Mouse (Mus musculus): ENCODE measurements around the gene Trappc3l.
"Not testable (repeated sequence)": the region's sequence is repeated elsewhere in the genome, so short reads cannot be mapped to it uniquely, and the experiment has no call there.

Trappc3l gene

GRCm38 (mm10) chr10:34037401-34037800, at the start of gene Trappc3l:
Trappc3l (plus strand) TSS chr10:34037597.
- DNase-seq (ENCODE audit: low spot score in 2 of 2) = no peak

- not testable (repeated sequence) for DNase-seq (ENCODE audit: low spot score in 2 of 2)
Observed at GRCm38 (mm10) chr10:33996686-33997085, 40.7 kb upstream of the Trappc3l start.

- no peak for DNase-seq (ENCODE audit: low spot score in 2 of 2)
Observed at GRCm38 (mm10) chr10:33998397-33998796, 39.0 kb upstream of the Trappc3l start.

GRCm38 (mm10) chr10:34012581-34012980, 24.8 kb upstream of the Trappc3l start:
- no peak for DNase-seq (ENCODE audit: low spot score in 2 of 2)

GRCm38 (mm10) chr10:34013241-34013640, 24.2 kb upstream of the Trappc3l start:
- no peak for DNase-seq (ENCODE audit: low spot score in 2 of 2)

- DNase-seq (ENCODE audit: low spot score in 2 of 2) = no peak
Observed at GRCm38 (mm10) chr10:34018746-34019301, 18.6 kb upstream of the Trappc3l start.

- peak; percentile 96 to 97 for DNase-seq (ENCODE audit: low spot score in 2 of 2)
Observed at GRCm38 (mm10) chr10:34019302-34020075, 17.9 kb upstream of the Trappc3l start, which contains the start of gene Rwdd1. Rwdd1 (minus strand) TSS chr10:34019624.

- no peak for DNase-seq (ENCODE audit: low spot score in 2 of 2)
Observed at GRCm38 (mm10) chr10:34030322-34030721, 7.1 kb upstream of the Trappc3l start.

GRCm38 (mm10) chr10:34033630-34034305, 3.6 kb upstream of the Trappc3l start:
- DNase-seq (ENCODE audit: low spot score in 2 of 2) = peak in 1 of 2 experiments; percentile 56

GRCm38 (mm10) chr10:34036587-34036986, 810 bp upstream of the Trappc3l start:
- no peak for DNase-seq (ENCODE audit: low spot score in 2 of 2)

GRCm38 (mm10) chr10:34044210-34044609, 6.8 kb downstream of the Trappc3l start, which contains the start of gene Calhm4:
Calhm4 (minus strand) TSS chr10:34044310.
- no peak for DNase-seq (ENCODE audit: low spot score in 2 of 2)

- DNase-seq (ENCODE audit: low spot score in 2 of 2) = no peak
Observed at GRCm38 (mm10) chr10:34053987-34054386, 16.6 kb downstream of the Trappc3l start.

- DNase-seq (ENCODE audit: low spot score in 2 of 2) = no peak
Observed at GRCm38 (mm10) chr10:34066591-34066990, 29.2 kb downstream of the Trappc3l start.

- DNase-seq (ENCODE audit: low spot score in 2 of 2) = no peak
Observed at GRCm38 (mm10) chr10:34069606-34070005, 32.2 kb downstream of the Trappc3l start.

- no peak for DNase-seq (ENCODE audit: low spot score in 2 of 2)
Observed at GRCm38 (mm10) chr10:34070999-34071492, 33.6 kb downstream of the Trappc3l start.

- DNase-seq (ENCODE audit: low spot score in 2 of 2) = no peak
Observed at GRCm38 (mm10) chr10:34071650-34072049, 34.3 kb downstream of the Trappc3l start.

- DNase-seq (ENCODE audit: low spot score in 2 of 2) = no peak
Observed at GRCm38 (mm10) chr10:34074522-34075200, 37.3 kb downstream of the Trappc3l start.

- DNase-seq (ENCODE audit: low spot score in 2 of 2) = no peak
Observed at GRCm38 (mm10) chr10:34086514-34086913, 49.1 kb downstream of the Trappc3l start.

GRCm38 (mm10) chr10:34088515-34088914, 51.1 kb downstream of the Trappc3l start:
- DNase-seq (ENCODE audit: low spot score in 2 of 2) = no peak

GRCm38 (mm10) chr10:34089517-34089916, 52.1 kb downstream of the Trappc3l start:
- no peak for DNase-seq (ENCODE audit: low spot score in 2 of 2)

GRCm38 (mm10) chr10:34090481-34090880, 53.1 kb downstream of the Trappc3l start:
- no peak for DNase-seq (ENCODE audit: low spot score in 2 of 2)

- no peak for DNase-seq (ENCODE audit: low spot score in 2 of 2)
Observed at GRCm38 (mm10) chr10:34091888-34092287, 54.5 kb downstream of the Trappc3l start.
